Mouse (Mus musculus) erythroblast, embryonic 14.5 days (primary cell): Measurements from ENCODE around the gene 6430548M08Rik.

Experiments
- GATA1 ChIP-seq: IDR thresholded peaks from 2 replicates; pipeline ENCODE4 v1.6.1; 2012; ENCODE audit warnings: low read length, inconsistent platforms, mixed read lengths
- TAL1 ChIP-seq: IDR thresholded peaks from 3 replicates; pipeline ENCODE4 v1.6.1; 2012; ENCODE audit warnings: low read length, inconsistent platforms, mixed read lengths

DNA sequence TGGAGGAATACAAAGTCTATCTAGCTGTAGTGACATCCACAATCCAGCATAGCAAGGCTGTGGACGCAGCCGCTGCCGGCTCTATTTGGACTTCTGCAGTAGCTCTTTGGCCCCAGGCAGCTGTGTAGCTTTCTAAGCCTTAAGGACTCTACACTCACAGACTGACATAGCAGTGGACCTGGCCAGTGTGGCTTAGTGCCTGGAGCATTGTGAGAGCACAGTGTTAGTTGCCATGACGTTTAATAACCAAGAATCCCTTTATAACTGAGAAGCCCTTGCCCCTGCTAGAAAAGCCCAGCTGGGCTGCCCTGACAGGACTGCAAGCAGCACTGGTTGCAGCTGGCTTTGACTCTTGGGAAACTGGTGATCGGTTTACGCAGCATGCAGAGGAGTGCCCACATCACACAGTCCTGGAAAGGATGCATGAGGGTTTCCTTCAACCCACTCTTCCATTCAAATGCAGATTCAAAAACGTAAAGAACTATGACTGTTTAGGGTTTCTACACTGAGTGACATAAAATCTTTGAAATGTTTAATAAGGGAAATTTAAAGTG lies 11.0 kb downstream of the 6430548M08Rik start:
- no peak for TF ChIP-seq GATA1
- TF ChIP-seq TAL1 = no peak
